Mouse (Mus musculus) lung, adult 2 months (tissue): Measurements from ENCODE around the gene Gm12185.
"Not testable (repeated sequence)": the region's sequence is repeated elsewhere in the genome, so short reads cannot be mapped to it uniquely, and the experiment has no call there.

Source experiments
- CTCF ChIP-seq: fragments of 200-500 bp; IDR thresholded peaks from 2 replicates; pipeline ENCODE4 v1.5.1; 2011; ENCODE audit warnings: mild to moderate bottlenecking, low read length, control low read depth; ENCODE audit not compliant: insufficient read depth
- POLR2A ChIP-seq: fragments of 200-500 bp; IDR thresholded peaks from 2 replicates; pipeline ENCODE4 v1.6.1; 2011; ENCODE audit warnings: low read depth, mild to moderate bottlenecking, control low read depth, low read length, borderline replicate concordance; ENCODE audit errors: extremely low read depth

DNA sequence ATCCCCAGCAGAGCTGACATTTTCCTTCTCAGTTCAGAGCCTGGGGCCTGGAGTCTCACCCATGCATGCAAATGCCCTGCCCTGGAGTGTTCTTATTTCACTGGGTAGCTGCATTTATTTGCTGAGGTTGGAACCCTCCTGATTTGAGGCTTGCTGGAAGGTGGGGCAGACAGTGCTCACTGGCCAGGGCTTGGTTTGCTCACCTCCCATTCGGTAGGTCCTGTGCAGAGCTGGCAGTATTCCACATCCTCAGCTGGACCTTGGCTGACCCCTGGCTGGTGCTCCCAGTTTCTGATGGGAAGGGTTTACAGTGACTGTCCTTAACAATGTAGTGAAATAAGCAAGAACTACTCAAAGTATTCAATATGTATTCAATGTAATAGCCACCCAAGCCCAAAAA is 58.1 kb downstream of the Gm12185 start:
- TF ChIP-seq CTCF, POLR2A: not testable (repeated sequence)
